Mouse (Mus musculus) midbrain, postnatal 0 days (tissue): ENCODE measurements around the gene Nphp1. TPM values are rescaled to one million over a fixed set of nuclear protein-coding genes. Genes with fewer than 3 reads are reported as not detected.

Experiments used
- ATAC-seq: fragments of 200-750 bp; cut with Nextera tagmentation; 2 replicates; pipeline ENCODE4 v1.8.0; 2017; ENCODE audit warnings: moderate number of reproducible peaks, mild to moderate bottlenecking, moderate TSS enrichment, moderate library complexity; ENCODE audit not compliant: low FRiP score
- DNase-seq: peaks from one replicate; pipeline ENCODE4 v3.0.0-alpha.2; 2015; ENCODE audit warnings: low spot score
- H3K27ac ChIP-seq: fragments of 300-500 bp; sonication (generic); 2 replicates; pipeline ENCODE4 v1.5.1; 2014; ENCODE audit warnings: low read depth, mild to moderate bottlenecking, low read length, mixed read lengths
- H3K27me3 ChIP-seq: fragments of 300-500 bp; sonication (generic); 2 replicates; pipeline ENCODE4 v1.6.1; 2014; ENCODE audit warnings: low read length, control low read depth, mixed read lengths; ENCODE audit not compliant: insufficient read depth
- H3K36me3 ChIP-seq: fragments of 300-500 bp; sonication (generic); 2 replicates; pipeline ENCODE4 v1.6.1; 2014; ENCODE audit warnings: low read length, control low read depth, mixed read lengths; ENCODE audit not compliant: insufficient read depth
- H3K4me1 ChIP-seq: fragments of 300-500 bp; sonication (generic); 2 replicates; pipeline ENCODE4 v1.6.1; 2014; ENCODE audit warnings: mild to moderate bottlenecking, control low read depth, antibody characterized with exemption, low read length, mixed read lengths; ENCODE audit not compliant: insufficient read depth
- H3K4me2 ChIP-seq: fragments of 300-500 bp; sonication (generic); 2 replicates; pipeline ENCODE4 v1.6.1; 2014; ENCODE audit warnings: low read depth, mild to moderate bottlenecking, low read length, mixed read lengths; ENCODE audit not compliant: poor library complexity, severe bottlenecking
- H3K4me3 ChIP-seq: fragments of 300-500 bp; sonication (generic); 2 replicates; pipeline ENCODE4 v1.5.1; 2014; ENCODE audit warnings: low read depth, mild to moderate bottlenecking, low read length, moderate library complexity
- H3K9ac ChIP-seq: fragments of 300-500 bp; sonication (generic); replicated peaks from 2 replicates; pipeline ENCODE4 v1.6.1; 2014; ENCODE audit warnings: mild to moderate bottlenecking, low read length, moderate library complexity, mixed read lengths; ENCODE audit not compliant: poor library complexity, severe bottlenecking
- H3K9me3 ChIP-seq: fragments of 300-500 bp; sonication (generic); 2 replicates; pipeline ENCODE4 v1.6.1; 2016; ENCODE audit warnings: low read length, control low read depth
- CTCF ChIP-seq: IDR thresholded peaks from 2 replicates; pipeline ENCODE4 v1.5.1; 2016; ENCODE audit warnings: antibody characterized with exemption, mild to moderate bottlenecking
- WGBS: fragments of 180-500 bp; shearing (Covaris S2); extraction: QIAGEN DNeasy Blood & Tissue Kit; methylation state at CpG from one replicate; pipeline ENCODE4 v1.1.7; 2014; 5-methylcytosine and 5-hydroxymethylcytosine counted together
- polyA plus RNA-seq: library from polyadenylated mRNA; unstranded; fragments of >200 nt; fragmentation: Nextera tagmentation; extraction: Ambion mirVana; gene quantifications from 2 replicates; pipeline ENCODE4 v1.2.1, GENCODE M21; 2015
- total RNA-seq: library from RNA; depleted of rRNA; stranded (reverse); fragments of >200 nt; gene quantifications from 2 replicates; pipeline ENCODE4 v1.2.3, GENCODE M21; 2014

Gene Nphp1
- total and polyA plus RNA-seq, 2 experiments from 2014 or later, result 11.3 to 18.6 TPM

- Histone ChIP-seq H3K27ac (no peak overlapping the region), H3K9me3 (no peaks in the 10 kb centered on the region), H3K27me3 (no peaks in the 10 kb centered on the region), H3K4me1 (peaks cover 7% of the 10 kb centered on the region; the same call in 1 of the 2 replicates), H3K4me3 (no peak overlapping the region), H3K9ac (no peak overlapping the region), H3K4me2 (peak overlapping the region; percentile 69), H3K36me3 (no peaks in the 10 kb centered on the region)
- ATAC-seq (no peak), DNase-seq (no peak)
- no peak for TF ChIP-seq CTCF
- WGBS, result 18% methylated on average over 9 of the region's 9 CpGs
These were observed 1.1 kb upstream of the Nphp1 start for GRCm38 (mm10) chr2:127789651-127790270.

GRCm38 (mm10) chr2:127789138-127789537 lies 441 bp upstream of the Nphp1 start:
- H3K27ac ChIP-seq, result peak overlapping the region; percentile 38; the same call in 1 of the 2 replicates

GRCm38 (mm10) chr2:127787226-127787625 lies 1.5 kb downstream of the Nphp1 start:
- Histone ChIP-seq H3K9me3 (no peaks in the 10 kb centered on the region), H3K4me1 (peaks cover 7% of the 10 kb centered on the region; the same call in 1 of the 2 replicates), H3K36me3 (no peaks in the 10 kb centered on the region), H3K9ac (no peak overlapping the region), H3K4me3 (no peak overlapping the region), H3K27ac (no peak overlapping the region), H3K4me2 (no peak overlapping the region), H3K27me3 (no peaks in the 10 kb centered on the region)
- ATAC-seq, result no peak
- TF ChIP-seq CTCF, result no peak
- 95% methylated on average over 5 of the region's 5 CpGs for WGBS
- no peak for DNase-seq

More at GRCm38 (mm10) chr2:127789138-127789537, 441 bp upstream of the Nphp1 start:
- Histone ChIP-seq H3K36me3 (no peaks in the 10 kb centered on the region), H3K27me3 (no peaks in the 10 kb centered on the region), H3K9ac (peak overlapping the region; percentile 72; the same call in 1 of the 2 replicates), H3K4me1 (peaks cover 7% of the 10 kb centered on the region; the same call in 1 of the 2 replicates), H3K4me2 (peak overlapping the region; percentile 69), H3K9me3 (no peaks in the 10 kb centered on the region), H3K4me3 (peak overlapping the region; percentile 68)
- TF ChIP-seq CTCF, result no peak
- ATAC-seq, result no peak
- WGBS, result 5% methylated on average over 11 of the region's 11 CpGs
- no peak for DNase-seq

- ATAC-seq, result no peak
- no peak overlapping the region for H3K27ac ChIP-seq
- no peaks in the 10 kb centered on the region for H3K9me3 ChIP-seq
- 91% methylated on average over 5 of the region's 5 CpGs for WGBS
- no peak overlapping the region for H3K4me2 ChIP-seq
- H3K27me3 ChIP-seq, result no peaks in the 10 kb centered on the region
- no peak overlapping the region for H3K4me3 ChIP-seq
- H3K4me1 ChIP-seq, result no peaks in the 10 kb centered on the region; the same call in 1 of the 2 replicates
- no peak for TF ChIP-seq CTCF
- no peak overlapping the region for H3K9ac ChIP-seq
- DNase-seq, result no peak
- 0 out of 2 replicates have a peak, but pooled peaks cover 9% of the 10 kb centered on the region for H3K36me3 ChIP-seq
These were observed 10.2 kb downstream of the Nphp1 start for GRCm38 (mm10) chr2:127778451-127778850.

GRCm38 (mm10) chr2:127775013-127775412 lies 13.7 kb downstream of the Nphp1 start:
- no peaks in the 10 kb centered on the region for H3K27me3 ChIP-seq
- H3K4me2 ChIP-seq, result no peak overlapping the region
- ATAC-seq (no peak), DNase-seq (no peak)
- H3K9ac ChIP-seq, result no peak overlapping the region
- H3K27ac ChIP-seq, result no peak overlapping the region
- 61% methylated on average over 3 of the region's 3 CpGs for WGBS
- 0 out of 2 replicates have a peak, but pooled peaks cover 13% of the 10 kb centered on the region for H3K36me3 ChIP-seq
- no peaks in the 10 kb centered on the region; the same call in 1 of the 2 replicates for H3K4me1 ChIP-seq
- H3K4me3 ChIP-seq, result no peak overlapping the region
- no peaks in the 10 kb centered on the region for H3K9me3 ChIP-seq
- no peak for TF ChIP-seq CTCF

DNA sequence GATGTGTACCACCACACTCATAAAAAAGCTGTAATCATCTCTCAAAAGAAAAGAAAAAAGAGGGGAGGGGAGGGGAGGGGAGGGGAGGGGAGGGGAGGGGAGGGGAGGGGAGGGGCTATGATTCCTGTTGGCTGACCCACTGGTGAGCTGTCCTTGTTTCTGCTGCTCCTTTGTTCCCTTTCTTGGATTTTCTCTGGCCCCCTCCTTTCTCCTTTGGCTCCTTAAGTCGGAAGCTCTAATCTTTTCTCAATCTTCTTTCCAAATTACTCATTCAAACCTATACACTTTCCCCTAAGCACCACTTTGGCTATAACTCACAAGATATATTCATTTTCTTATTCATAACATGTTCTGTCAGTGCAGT lies 14.1 kb downstream of the Nphp1 start:
- DNase-seq (no peak), ATAC-seq (no peak)
- no peak overlapping the region for H3K4me2 ChIP-seq

More for the DNA sequence above, 14.1 kb downstream of the Nphp1 start:
- H3K27ac ChIP-seq, result no peak overlapping the region
- no peaks in the 10 kb centered on the region for H3K9me3 ChIP-seq
- TF ChIP-seq CTCF, result no peak
- no peak overlapping the region for H3K4me3 ChIP-seq
- H3K9ac ChIP-seq, result no peak overlapping the region
- 9% methylated on average over 1 of the region's 1 CpGs for WGBS
- no peaks in the 10 kb centered on the region; the same call in 1 of the 2 replicates for H3K4me1 ChIP-seq
- H3K36me3 ChIP-seq, result 0 out of 2 replicates have a peak, but pooled peaks cover 16% of the 10 kb centered on the region
- H3K27me3 ChIP-seq, result no peaks in the 10 kb centered on the region
